Mouse (Mus musculus) small intestine, adult 2 months (tissue): Measurements from ENCODE around the gene Camkk1. TPM values are rescaled to one million over a fixed set of nuclear protein-coding genes. Genes with fewer than 3 reads are reported as not detected.
A peak's percentile ranks its signal among the peaks of the same experiment; 100 is the strongest.

ENCODE experiments used
- H3K27ac ChIP-seq: fragments of 200-500 bp; 2 replicates; pipeline ENCODE4 v1.5.1; 2012; ENCODE audit warnings: low read depth, low read length, control low read depth, inconsistent platforms; ENCODE audit not compliant: insufficient read depth
- H3K27me3 ChIP-seq: fragments of 200-500 bp; 2 replicates; pipeline ENCODE4 v1.6.1; 2012; ENCODE audit warnings: mild to moderate bottlenecking, moderate library complexity, low read length, inconsistent platforms; ENCODE audit not compliant: control insufficient read depth, insufficient read depth
- H3K36me3 ChIP-seq: fragments of 200-500 bp; 2 replicates; pipeline ENCODE4 v1.6.1; 2012; ENCODE audit warnings: mild to moderate bottlenecking, low read length, control low read depth, inconsistent platforms; ENCODE audit not compliant: control insufficient read depth, insufficient read depth
- H3K4me1 ChIP-seq: fragments of 200-500 bp; 2 replicates; pipeline ENCODE4 v1.6.1; 2012; ENCODE audit warnings: low read length, inconsistent platforms, mixed read lengths; ENCODE audit not compliant: control insufficient read depth, insufficient read depth, insufficient read length
- H3K4me3 ChIP-seq: fragments of 200-500 bp; 2 replicates; pipeline ENCODE4 v1.5.1; 2012; ENCODE audit warnings: low read depth, mild to moderate bottlenecking, control low read depth, inconsistent platforms, low read length, moderate library complexity
- CTCF ChIP-seq: fragments of 200-500 bp; IDR thresholded peaks from 2 replicates; pipeline ENCODE4 v1.5.1; 2012; ENCODE audit warnings: low read depth, mild to moderate bottlenecking, control low read depth, inconsistent platforms, low read length, moderate library complexity, mixed read lengths; ENCODE audit not compliant: insufficient replicate concordance, insufficient read length; ENCODE audit errors: extremely low read depth
- POLR2A ChIP-seq: fragments of 200-500 bp; IDR thresholded peaks from 2 replicates; pipeline ENCODE4 v1.6.1; 2012; ENCODE audit warnings: low read depth, mild to moderate bottlenecking, control low read depth, inconsistent platforms, low read length, moderate library complexity
- WGBS: fragments of 180-500 bp; shearing (Covaris S2); methylation state at CpG from one replicate; pipeline ENCODE4 v1.1.7; 2018; 5-methylcytosine and 5-hydroxymethylcytosine counted together
- polyA plus RNA-seq: library from polyadenylated mRNA; depleted of rRNA; stranded (reverse); fragments of >200 nt; gene quantifications from 2 replicates; pipeline ENCODE4 v1.2.3, GENCODE M21; 2012

The Camkk1 gene
- polyA plus RNA-seq, 1 experiment = 2.0 TPM

- Histone ChIP-seq H3K27me3 (no peaks in the 10 kb centered on the region), H3K27ac (no peak overlapping the region), H3K4me3 (no peak overlapping the region), H3K36me3 (peaks cover 73% of the 10 kb centered on the region), H3K4me1 (no peaks in the 10 kb centered on the region)
- TF ChIP-seq CTCF (no peak), POLR2A (no peak)
- 87% methylated on average over 6 of the region's 6 CpGs for WGBS
These were observed 58.5 kb downstream of the Camkk1 start for GRCm38 (mm10) chr11:73077211-73077720.

- no peaks in the 10 kb centered on the region for H3K27me3 ChIP-seq
- no peak overlapping the region for H3K27ac ChIP-seq
- TF ChIP-seq CTCF (no peak), POLR2A (no peak)
- 90% methylated on average over 8 of the region's 8 CpGs for WGBS
- peaks cover 63% of the 10 kb centered on the region for H3K36me3 ChIP-seq
- no peaks in the 10 kb centered on the region for H3K4me1 ChIP-seq
- no peak overlapping the region for H3K4me3 ChIP-seq
These were observed 59.8 kb downstream of the Camkk1 start for GRCm38 (mm10) chr11:73078615-73079014.

DNA sequence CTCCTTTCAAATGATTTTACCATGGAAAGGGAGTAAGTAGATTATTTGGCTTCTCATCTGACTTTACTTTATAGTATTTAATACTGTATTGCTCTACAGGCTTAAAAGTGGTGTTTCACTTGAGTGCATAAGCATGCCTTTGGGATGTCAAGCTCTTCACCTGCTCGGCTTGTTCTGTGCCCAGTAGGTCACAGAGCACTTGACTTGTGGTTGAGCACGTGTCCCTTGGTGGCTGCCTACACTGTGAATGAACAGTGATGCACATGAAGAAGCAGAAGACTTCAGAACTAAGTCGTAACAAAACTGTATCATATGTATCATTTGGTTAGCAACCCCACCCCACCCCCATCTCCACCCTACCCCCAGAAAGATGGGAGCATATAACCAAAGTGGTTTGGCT is 61.5 kb downstream of the Camkk1 start:
- Histone ChIP-seq H3K4me1 (peaks cover 8% of the 10 kb centered on the region), H3K36me3 (peaks cover 47% of the 10 kb centered on the region), H3K4me3 (no peak overlapping the region), H3K27ac (no peak overlapping the region), H3K27me3 (no peaks in the 10 kb centered on the region)
- WGBS = 88% methylated on average over 3 of the region's 3 CpGs
- no peak for TF ChIP-seq POLR2A
- no peak for TF ChIP-seq CTCF

GRCm38 (mm10) chr11:73084303-73084702 is 65.5 kb downstream of the Camkk1 start:
- Histone ChIP-seq H3K27ac (peak overlapping the region; percentile 32; the same call in 1 of the 2 replicates), H3K27me3 (no peaks in the 10 kb centered on the region), H3K4me3 (no peak overlapping the region), H3K36me3 (peaks cover 14% of the 10 kb centered on the region), H3K4me1 (peaks cover 9% of the 10 kb centered on the region)
- 54% methylated on average over 6 of the region's 6 CpGs for whole genome bisulfite sequencing
- TF ChIP-seq CTCF (no peak), POLR2A (no peak)

GRCm38 (mm10) chr11:73084804-73085231 is 66.0 kb downstream of the Camkk1 start:
- peaks cover 10% of the 10 kb centered on the region for H3K36me3 ChIP-seq
- no peaks in the 10 kb centered on the region for H3K27me3 ChIP-seq
- H3K4me3 ChIP-seq = no peak overlapping the region
- peak overlapping the region; percentile 28; the same call in 1 of the 2 replicates for H3K27ac ChIP-seq
- TF ChIP-seq POLR2A (no peak), CTCF (no peak)
- WGBS = 28% methylated on average over 10 of the region's 10 CpGs
- H3K4me1 ChIP-seq = peaks cover 9% of the 10 kb centered on the region

GRCm38 (mm10) chr11:73085391-73085790 is 66.6 kb downstream of the Camkk1 start:
- H3K27ac ChIP-seq = no peak overlapping the region
- TF ChIP-seq CTCF (no peak), POLR2A (no peak)
- H3K27me3 ChIP-seq = no peaks in the 10 kb centered on the region
- 35% methylated on average over 7 of the region's 7 CpGs for WGBS
- peaks cover 7% of the 10 kb centered on the region for H3K36me3 ChIP-seq
- H3K4me1 ChIP-seq = peaks cover 9% of the 10 kb centered on the region
- H3K4me3 ChIP-seq = no peak overlapping the region

DNA sequence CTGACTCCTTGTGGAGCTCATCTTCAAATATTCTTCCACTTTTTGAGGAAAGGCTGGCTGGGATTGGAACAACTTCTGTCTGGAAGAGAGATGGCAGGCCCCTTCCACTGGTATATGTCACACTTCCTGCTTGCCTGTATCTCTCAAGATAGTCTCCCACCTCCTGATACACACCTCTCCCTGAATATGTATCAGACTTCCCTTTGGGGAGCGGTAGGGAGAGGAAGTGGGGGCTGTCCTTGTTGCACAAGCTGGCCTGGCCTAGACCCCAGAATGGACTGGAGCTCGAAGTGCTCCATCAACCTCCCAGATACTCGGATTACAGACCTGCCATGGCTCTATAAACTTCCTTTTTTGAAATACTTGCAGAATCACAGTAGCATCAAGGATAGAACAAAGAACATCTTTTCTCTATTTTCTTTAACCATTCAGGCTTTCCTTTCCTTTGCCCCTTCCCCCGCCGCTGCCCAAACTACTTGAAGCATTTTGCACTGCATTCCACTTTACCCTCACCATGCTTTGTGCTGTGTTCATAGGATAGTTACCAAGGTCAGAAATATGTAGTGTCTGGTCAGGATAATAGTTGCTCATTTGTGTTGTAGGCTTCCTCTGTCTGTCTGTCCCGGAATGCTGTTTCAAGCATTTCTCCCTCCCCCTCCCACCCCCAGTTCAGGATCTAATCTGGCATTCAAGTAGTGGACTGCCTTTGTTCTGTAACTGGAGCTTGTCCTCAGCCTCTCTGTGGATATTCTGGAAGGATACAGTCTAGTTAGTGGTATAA is 69.1 kb downstream of the Camkk1 start:
- TF ChIP-seq POLR2A (no peak), CTCF (no peak)
- Histone ChIP-seq H3K36me3 (no peaks in the 10 kb centered on the region), H3K4me1 (peaks cover 9% of the 10 kb centered on the region), H3K27me3 (no peaks in the 10 kb centered on the region), H3K4me3 (no peak overlapping the region), H3K27ac (no peak overlapping the region)
- 73% methylated on average over 6 of the region's 6 CpGs for WGBS
